Mouse (Mus musculus) forelimb bud, embryonic 11.5 days (tissue): ENCODE results near the gene Arfrp1.

Experiments
- DNase-seq: peaks from one replicate; pipeline ENCODE4 v3.0.0-alpha.2; 2012; ENCODE audit warnings: low read depth, low spot score

Gene Arfrp1

GRCm38 (mm10) chr2:181377230-181377629, 12.0 kb upstream of the Arfrp1 start:
- DNase-seq = no peak

- DNase-seq = peak; percentile 24
These were observed 10.6 kb upstream of the Arfrp1 start for GRCm38 (mm10) chr2:181375787-181376186.

GRCm38 (mm10) chr2:181370001-181370400, 4.8 kb upstream of the Arfrp1 start:
- DNase-seq = no peak

GRCm38 (mm10) chr2:181365655-181366075, 461 bp upstream of the Arfrp1 start:
- no peak for DNase-seq

- DNase-seq = no peak
These were observed 731 bp downstream of the Arfrp1 start for GRCm38 (mm10) chr2:181364487-181364859.

GRCm38 (mm10) chr2:181363946-181364345, 1.3 kb downstream of the Arfrp1 start:
- no peak for DNase-seq

GRCm38 (mm10) chr2:181356780-181357179, 8.4 kb downstream of the Arfrp1 start:
- no peak for DNase-seq

- no peak for DNase-seq
These were observed 22.4 kb downstream of the Arfrp1 start for GRCm38 (mm10) chr2:181342766-181343165.

GRCm38 (mm10) chr2:181340426-181340825, 24.8 kb downstream of the Arfrp1 start:
- no peak for DNase-seq

GRCm38 (mm10) chr2:181334023-181334422, 31.2 kb downstream of the Arfrp1 start:
- DNase-seq = peak; percentile 61

GRCm38 (mm10) chr2:181332542-181332941, 32.7 kb downstream of the Arfrp1 start:
- no peak for DNase-seq

- no peak for DNase-seq
These were observed 39.1 kb downstream of the Arfrp1 start for GRCm38 (mm10) chr2:181326098-181326497.

- DNase-seq = no peak
These were observed 43.1 kb downstream of the Arfrp1 start for GRCm38 (mm10) chr2:181322136-181322535.

- no peak for DNase-seq
These were observed 45.1 kb downstream of the Arfrp1 start for GRCm38 (mm10) chr2:181320103-181320499.

GRCm38 (mm10) chr2:181319248-181320102, 45.7 kb downstream of the Arfrp1 start, which contains the start of gene Rtel1:
TSS of gene Rtel1 (plus strand) at chr2:181319739.
- DNase-seq = peak; percentile 90

GRCm38 (mm10) chr2:181314080-181314810, 51.0 kb downstream of the Arfrp1 start, which contains the start of gene Stmn3:
TSS of gene Stmn3 (minus strand) at chr2:181314500.
- DNase-seq = peak; percentile 57

GRCm38 (mm10) chr2:181313344-181314079, 51.7 kb downstream of the Arfrp1 start:
- no peak for DNase-seq

GRCm38 (mm10) chr2:181313006-181313343, 52.2 kb downstream of the Arfrp1 start:
- no peak for DNase-seq

- DNase-seq = no peak
These were observed 52.8 kb downstream of the Arfrp1 start for GRCm38 (mm10) chr2:181312435-181312834.
